Mouse (Mus musculus) c-Kit-positive CD71-positive TER-119-positive erythroid progenitor cells, embryonic 14.5 days (primary cell): ENCODE data around the gene Meaf6.

Source experiments
- DNase-seq: peaks from one replicate; pipeline ENCODE4 v3.0.0-alpha.2; 2013; ENCODE audit warnings: low spot score

The Meaf6 gene

DNA sequence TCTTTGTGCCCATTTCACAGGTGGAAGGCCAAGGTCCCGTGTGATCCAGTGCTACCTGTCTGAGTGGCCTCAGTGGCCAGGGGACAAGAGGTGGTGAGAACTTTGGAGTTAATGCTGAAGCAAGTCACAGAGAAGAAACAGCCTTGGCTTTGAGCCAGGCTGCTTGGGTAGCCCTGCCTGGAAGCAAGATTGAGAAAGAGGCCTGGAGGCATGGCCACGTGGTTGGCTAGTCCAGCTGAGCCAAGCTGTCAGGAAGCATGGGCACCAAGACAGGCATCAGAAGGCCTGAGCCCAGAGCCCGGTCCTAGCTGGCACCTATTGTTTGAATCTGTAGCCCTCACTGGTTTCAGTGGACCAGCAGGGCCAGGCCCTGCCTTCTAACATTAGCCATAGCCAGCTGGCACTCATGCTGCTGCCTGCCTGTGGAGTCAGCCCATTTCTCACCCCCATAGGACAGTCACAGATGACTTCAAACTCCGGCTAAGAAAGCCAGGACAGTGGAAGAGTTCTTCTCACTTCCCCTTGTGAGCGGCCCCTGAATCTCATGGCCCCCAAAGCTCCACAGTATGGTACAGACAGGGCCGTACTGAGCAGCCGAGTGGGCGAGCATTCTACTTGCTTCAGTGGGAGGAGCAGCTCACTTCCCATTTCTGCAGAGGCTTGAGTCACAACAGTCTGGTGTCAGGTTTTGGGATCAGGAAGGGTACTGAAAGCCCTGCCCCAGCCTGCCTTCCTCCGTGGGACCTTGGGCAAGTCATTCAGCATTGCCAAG lies 31.3 kb downstream of the Meaf6 start:
- DNase-seq: no peak

DNA sequence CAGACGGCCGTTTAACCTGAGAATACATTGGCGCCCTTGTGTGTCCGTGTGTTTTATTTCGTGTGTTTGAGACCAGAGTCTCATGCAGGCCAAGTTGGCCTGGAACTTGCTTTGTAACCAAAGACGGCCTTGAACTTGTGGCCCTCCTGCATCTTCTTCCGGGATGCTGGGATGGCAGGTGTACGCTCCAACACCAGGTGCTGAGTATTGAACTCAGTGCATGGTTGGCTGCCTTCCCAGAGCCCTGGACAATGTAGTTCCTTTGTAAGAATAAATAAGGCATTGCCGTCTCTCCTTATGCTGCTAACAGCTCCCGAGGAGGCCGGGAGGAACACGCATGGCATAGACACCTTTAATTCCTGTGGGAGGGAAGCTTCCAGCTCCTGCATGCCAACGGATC lies 32.0 kb downstream of the Meaf6 start:
- DNase-seq: no peak

DNA sequence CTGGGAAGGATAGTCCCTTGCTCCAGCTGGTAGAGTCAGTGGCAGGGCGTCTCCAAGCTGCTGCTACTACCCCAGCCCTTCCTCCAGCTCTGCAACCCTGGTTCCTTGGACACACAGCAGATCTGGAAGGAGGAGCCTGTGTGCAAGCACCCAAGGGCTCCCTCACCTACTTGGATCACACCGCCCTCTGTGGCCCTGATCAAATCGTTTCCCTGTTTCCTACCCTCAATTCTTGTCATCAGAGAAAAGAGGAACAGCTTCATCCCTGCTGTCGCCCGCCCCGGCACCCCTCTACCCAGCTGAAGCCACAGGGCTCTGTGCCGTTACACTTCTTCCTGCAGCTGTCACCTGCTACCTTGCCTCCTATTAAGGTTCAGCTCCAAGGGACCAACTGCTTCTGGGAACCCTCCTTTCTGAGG lies 33.0 kb downstream of the Meaf6 start:
- DNase-seq: no peak

DNA sequence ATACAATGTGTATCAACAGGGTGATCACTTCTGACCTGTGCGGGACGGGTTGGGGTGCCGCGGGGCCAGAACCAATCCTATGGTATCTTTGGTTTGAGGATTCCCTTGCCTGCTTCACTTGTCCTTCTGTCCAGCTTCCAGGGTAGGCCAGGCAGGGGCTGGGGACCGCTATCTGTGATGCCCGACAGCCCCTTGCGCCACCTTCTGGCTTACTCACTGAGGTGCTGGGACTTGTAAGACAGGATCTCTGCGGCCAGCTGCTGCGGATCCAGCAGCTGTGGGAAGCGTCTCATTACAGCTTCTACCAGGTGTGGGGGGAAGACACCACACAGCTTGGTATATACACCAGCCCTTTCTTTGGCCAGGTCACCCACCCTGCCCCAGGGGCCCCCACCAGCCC lies 34.1 kb downstream of the Meaf6 start:
- no peak for DNase-seq

DNA sequence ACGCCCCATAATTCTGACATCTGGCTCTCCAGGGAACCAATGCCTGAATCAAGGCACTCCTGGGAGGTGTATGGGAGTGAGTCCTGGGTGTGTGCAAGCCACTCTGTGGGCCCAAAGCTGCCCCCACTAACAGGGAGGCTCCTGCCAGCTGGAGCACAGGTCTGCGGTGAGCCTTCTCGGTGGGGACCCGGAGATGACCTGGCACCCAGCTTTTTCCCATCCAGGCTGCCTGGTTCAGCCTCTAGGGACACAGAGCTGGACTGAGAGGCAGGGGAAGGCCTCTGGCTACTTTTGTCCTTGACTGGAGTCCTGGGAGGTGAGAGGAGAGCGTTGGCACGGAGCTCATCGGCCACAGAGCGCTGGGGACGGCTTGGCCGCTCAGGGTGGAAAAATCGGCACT lies 34.8 kb downstream of the Meaf6 start:
- DNase-seq: no peak

DNA sequence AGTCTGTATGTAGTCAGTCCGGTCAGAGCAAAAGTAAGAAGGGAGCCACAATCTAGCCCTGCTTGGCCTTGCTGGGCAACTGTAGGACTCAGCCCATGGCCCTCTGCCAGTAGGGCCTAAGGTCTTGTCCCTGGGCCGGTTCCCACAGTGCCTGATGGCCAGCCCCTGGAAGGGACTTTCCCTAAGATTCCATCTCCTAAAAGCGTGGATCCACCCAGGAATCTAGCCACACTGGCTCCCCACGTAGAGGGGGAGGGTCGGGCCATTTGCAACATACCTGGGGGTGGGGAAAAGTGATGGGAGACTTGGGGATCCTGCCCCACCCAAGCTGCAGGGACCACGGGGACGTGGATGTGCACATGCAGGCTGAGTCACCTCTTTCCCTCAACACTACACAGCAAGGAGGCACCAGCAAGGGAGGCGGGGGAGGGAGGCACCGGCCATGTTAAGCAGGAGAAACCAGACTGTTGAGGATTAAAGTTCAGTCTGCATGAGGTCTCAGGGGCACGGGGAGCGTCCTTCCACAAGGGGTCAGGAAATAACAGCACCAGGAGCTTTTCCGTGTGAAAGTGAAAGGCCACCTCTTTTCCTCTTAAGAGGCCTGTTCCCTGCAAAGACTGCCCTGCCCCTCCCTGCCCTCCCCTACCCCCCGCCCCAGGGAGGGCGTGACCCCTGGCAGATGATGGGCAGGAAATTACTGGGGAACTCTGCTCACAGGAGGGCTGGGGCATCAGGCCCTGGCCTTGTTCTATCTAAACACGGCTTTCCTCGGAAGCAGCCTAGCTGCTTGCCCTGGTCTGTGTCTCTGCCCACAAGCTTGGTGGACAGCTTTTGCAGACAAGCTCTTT lies 37.7 kb downstream of the Meaf6 start:
- DNase-seq: no peak

GRCm38 (mm10) chr4:125123279-125123671 lies 38.3 kb downstream of the Meaf6 start:
- no peak for DNase-seq

DNA sequence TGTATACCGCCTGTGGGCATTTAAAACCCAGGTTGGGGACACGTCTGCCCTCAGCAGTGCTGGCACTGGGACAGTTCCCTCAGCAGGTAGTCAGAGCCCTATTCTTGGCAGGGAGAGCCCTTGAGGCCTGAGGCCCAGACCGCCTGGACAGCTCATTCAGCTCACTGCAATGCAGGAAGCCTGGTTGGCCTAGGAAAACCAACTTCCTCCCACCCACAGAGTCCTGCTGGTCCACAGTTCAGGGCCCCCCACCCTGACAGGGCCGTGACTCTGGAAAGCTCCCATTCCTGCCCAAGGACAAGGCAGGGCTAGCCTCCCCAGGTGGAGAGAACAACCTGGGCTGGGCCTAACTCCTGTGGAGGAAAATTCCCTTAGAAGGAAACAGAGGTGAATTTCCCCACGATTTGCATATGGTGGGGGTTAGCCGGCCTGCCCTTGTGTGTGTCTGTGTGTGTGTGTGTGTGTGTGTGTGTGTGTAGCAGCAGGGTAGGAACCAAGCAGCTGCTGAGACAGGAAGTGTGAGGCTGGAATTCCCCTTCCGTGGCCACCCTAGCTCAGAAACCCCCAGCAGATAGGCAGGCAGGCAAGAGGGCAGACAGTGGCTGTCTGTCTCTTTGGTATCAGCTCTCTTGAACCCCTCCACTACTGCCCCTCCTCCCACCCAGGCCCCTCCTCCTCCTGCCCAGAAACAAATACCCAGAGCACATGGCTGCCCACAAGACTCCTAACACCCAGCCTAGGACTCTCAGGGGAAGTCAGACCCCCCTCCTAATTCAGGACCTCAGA lies 39.7 kb downstream of the Meaf6 start:
- DNase-seq: no peak

- no peak for DNase-seq
These were observed 40.5 kb downstream of the Meaf6 start for GRCm38 (mm10) chr4:125125361-125125921.

DNA sequence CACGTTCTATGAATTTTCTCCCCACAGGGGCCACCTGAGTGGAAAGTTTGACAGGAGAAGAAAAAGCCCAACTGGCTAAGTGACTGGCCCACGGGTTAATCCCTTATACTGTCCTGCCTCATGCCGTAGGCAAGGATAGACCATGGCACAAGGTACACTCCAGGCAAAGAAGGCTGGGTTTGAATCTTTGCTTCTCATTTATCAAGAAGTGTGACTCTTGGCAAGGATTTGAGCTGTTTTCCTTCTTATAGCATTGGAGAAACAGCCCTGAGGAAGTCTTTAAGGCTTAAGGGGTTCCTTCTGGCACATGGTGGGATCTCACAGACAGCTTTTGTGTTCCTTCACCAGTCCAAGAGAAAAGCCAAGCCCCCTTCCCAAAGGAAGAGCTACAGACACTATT lies 41.3 kb downstream of the Meaf6 start:
- DNase-seq: no peak

DNA sequence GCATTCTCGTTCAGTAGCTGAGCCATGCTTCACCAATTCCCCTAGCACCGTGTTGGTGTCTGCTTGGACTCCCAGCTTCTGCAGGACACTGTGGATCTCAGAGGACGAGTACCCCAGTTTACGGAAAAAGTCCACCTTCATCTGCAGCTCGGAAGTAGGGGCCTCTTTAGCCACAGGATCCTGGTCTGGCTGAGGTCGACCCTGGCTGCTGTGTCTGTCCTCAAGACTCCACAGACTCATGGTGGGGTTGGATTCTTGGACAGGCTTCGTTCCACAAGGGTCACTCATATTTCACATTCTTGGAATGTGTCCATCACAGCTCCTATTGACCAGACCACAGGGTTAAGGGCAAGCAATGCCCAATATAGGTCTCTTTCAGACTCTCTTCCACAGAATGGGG lies 41.8 kb downstream of the Meaf6 start:
- no peak for DNase-seq

GRCm38 (mm10) chr4:125127305-125128084 lies 42.6 kb downstream of the Meaf6 start, which contains the start of gene Zc3h12a:
TSS of gene Zc3h12a (minus strand) at chr4:125127840.
- DNase-seq: peak; percentile 90

DNA sequence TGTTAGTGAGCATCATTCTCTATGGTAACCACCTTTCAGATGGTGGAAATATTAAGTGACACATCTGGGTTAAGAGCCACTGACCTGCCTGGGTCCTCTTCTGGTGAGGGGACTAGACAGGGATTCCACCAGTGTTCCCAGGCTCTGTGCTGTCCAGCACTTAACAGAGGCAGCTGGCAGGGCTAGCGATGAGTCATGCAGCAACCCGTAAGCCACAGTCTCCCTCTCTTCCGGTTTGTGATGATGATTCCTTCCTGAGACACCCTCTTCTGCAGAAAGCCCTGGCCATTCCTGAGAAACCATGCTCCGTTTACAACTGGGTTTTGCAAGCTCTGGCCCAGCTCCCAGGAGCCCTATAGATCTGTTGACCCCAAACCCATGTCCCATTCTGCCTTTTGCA lies 46.6 kb downstream of the Meaf6 start:
- no peak for DNase-seq

- DNase-seq: peak; percentile 67
These were observed 47.5 kb downstream of the Meaf6 start for GRCm38 (mm10) chr4:125132394-125132793.

GRCm38 (mm10) chr4:125134192-125134591 lies 49.3 kb downstream of the Meaf6 start:
- DNase-seq: no peak

GRCm38 (mm10) chr4:125134631-125135030 lies 49.7 kb downstream of the Meaf6 start:
- no peak for DNase-seq

DNA sequence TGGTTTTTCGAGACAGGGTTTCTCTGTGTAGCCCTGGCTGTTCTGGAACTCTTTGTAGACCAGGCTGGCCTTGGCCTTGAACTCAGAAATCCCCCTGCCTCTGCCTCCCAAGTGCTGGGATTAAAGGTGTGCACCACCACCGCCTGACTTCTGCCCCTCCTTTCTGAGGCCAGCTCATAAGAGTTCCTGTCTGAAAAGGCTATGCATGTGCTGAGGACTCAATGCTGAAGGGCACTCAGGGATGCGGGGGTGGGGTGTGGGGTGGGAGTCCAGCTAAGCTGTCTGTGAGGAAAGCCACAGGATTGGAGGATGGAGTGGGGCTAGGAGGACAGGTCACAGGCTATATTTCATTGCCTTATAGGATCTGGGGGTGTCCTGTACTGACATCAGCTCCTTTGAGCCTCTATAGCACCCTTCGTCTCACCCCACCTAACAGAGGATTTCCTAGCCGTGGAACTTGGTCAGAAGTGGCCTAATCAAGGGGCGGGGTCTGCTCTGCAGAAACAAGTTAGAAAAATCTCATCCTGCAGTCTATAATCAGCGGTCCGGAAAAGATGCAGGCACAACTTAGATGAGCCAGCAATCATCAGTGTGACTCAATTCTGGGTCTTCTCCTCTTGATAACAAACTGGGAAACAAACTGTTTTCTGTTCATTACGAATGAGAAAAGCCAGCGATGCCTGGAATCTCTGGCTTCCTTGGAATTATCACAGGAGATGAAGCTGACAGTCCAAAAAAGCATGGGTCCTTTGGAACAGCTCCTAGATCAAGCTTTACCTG lies 50.3 kb downstream of the Meaf6 start:
- no peak for DNase-seq

DNA sequence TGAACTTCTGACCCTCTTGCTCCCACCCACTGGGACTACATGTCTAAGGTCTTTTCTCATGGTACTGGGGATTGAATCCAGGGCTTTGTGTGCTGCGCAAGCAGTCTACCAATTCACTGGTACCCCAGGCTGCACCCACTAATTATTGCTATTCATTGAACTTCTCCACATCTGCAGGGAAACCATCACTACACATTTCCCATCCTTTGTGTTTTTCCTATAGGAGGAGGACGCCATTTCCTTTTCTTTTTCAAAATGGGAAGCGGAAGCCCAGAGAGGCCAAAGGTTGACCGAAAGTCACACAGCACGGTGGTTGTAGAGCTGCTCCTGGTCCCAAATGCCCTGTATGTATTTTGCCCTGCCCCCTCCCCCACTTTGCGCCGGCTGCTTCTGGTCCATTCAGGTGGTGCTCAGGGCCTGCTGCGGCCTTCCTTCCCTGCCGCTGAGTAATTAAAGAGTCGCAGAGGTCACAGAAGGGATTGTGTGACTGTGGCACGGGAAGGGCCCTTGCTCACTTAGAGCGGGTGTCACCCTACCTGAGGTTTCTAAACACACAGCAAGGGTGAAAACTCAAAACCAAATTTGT lies 51.5 kb downstream of the Meaf6 start:
- no peak for DNase-seq

DNA sequence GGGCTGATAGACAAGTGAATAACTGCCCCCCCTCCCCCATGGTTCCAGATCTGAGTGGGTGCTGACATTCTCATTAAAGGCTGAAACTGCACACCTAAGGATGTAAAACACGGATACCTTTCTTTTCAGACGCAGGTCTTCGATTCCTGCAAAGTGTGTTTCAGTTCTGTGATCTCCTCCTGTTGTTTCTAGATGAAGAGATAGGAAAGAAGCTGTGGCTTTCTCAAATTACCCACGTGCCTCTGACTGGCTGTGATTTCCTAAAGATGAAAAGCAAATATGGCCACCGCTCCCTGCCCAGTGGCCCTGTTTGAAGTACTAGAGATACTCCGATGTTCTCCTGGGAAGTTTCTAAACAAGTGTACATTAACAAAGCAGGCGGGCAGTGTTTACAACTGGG lies 53.4 kb downstream of the Meaf6 start:
- DNase-seq: no peak

DNA sequence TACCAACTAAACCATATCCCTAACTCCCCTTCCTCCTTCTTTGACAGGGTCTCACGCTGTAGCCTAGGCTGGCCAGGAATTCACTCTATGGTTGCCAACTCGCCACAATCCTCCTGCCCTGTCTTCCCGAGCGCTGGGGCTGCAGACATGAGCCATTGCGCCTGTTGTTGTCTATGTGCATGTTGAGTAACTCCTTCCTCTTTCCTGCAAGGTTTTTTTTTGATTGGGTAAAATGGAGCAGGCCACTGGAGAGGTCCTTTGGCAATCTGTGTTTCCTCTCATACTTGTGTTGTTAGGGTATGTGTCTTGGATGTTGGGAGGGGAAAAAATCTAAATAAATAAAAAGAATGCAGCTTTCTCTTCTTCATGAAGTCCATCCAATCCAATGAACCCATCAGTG lies 59.3 kb downstream of the Meaf6 start:
- DNase-seq: no peak
